Mouse (Mus musculus) heart, postnatal 0 days (tissue): ENCODE results near the gene Gm5105. TPM values are rescaled to one million over a fixed set of nuclear protein-coding genes. Genes with fewer than 3 reads are reported as not detected.

ENCODE experiments used
- ATAC-seq: fragments of 200-750 bp; cut with Nextera tagmentation; 2 replicates; pipeline ENCODE4 v1.8.0; 2017; ENCODE audit warnings: low read depth, moderate number of reproducible peaks, moderate library complexity; ENCODE audit not compliant: insufficient read depth
- DNase-seq: peaks from one replicate; pipeline ENCODE4 v3.0.0-alpha.2; 2016; ENCODE audit warnings: low spot score
- H3K27ac ChIP-seq: fragments of 300-500 bp; sonication (generic); 2 replicates; pipeline ENCODE4 v1.5.1; 2014; ENCODE audit warnings: low read depth, mild to moderate bottlenecking
- H3K27me3 ChIP-seq: fragments of 300-500 bp; sonication (generic); 2 replicates; pipeline ENCODE4 v1.6.1; 2014; ENCODE audit warnings: low read length, mixed read lengths; ENCODE audit not compliant: control insufficient read depth, insufficient read depth
- H3K36me3 ChIP-seq: fragments of 300-500 bp; sonication (generic); replicated peaks from 2 replicates; pipeline ENCODE4 v1.6.1; 2014; ENCODE audit warnings: low read length, mixed read lengths; ENCODE audit not compliant: control insufficient read depth, insufficient read depth
- H3K4me1 ChIP-seq: fragments of 300-500 bp; sonication (generic); 2 replicates; pipeline ENCODE4 v1.6.1; 2014; ENCODE audit warnings: antibody characterized with exemption; ENCODE audit not compliant: control insufficient read depth, insufficient read depth
- H3K4me2 ChIP-seq: fragments of 300-500 bp; sonication (generic); 2 replicates; pipeline ENCODE4 v1.6.1; 2014; ENCODE audit warnings: low read depth, mild to moderate bottlenecking, low read length, moderate library complexity
- H3K4me3 ChIP-seq: fragments of 300-500 bp; sonication (generic); 2 replicates; pipeline ENCODE4 v1.5.1; 2014; ENCODE audit warnings: low read depth, low read length
- H3K9ac ChIP-seq: fragments of 300-500 bp; sonication (generic); replicated peaks from 2 replicates; pipeline ENCODE4 v1.6.1; 2014; ENCODE audit warnings: low read depth, low read length, mixed read lengths
- H3K9me3 ChIP-seq: fragments of 300-500 bp; sonication (generic); replicated peaks from 2 replicates; pipeline ENCODE4 v1.6.1; 2016; ENCODE audit warnings: low read length; ENCODE audit not compliant: control insufficient read depth
- CTCF ChIP-seq: IDR thresholded peaks from 2 replicates; pipeline ENCODE4 v1.5.1; 2016; ENCODE audit warnings: antibody characterized with exemption, control low read depth, low read depth
- EP300 ChIP-seq: IDR thresholded peaks from 2 replicates; pipeline ENCODE4 v1.6.1; 2016; ENCODE audit warnings: antibody characterized with exemption, low read depth
- WGBS: fragments of 180-500 bp; shearing (Covaris S2); extraction: QIAGEN DNeasy Blood & Tissue Kit; methylation state at CpG from one replicate; pipeline ENCODE4 v1.1.7; 2014; 5-methylcytosine and 5-hydroxymethylcytosine counted together
- polyA plus RNA-seq: library from polyadenylated mRNA; unstranded; fragments of >200 nt; fragmentation: Nextera tagmentation; extraction: Ambion mirVana; gene quantifications from 2 replicates; pipeline ENCODE4 v1.2.1, GENCODE M21; 2015
- total RNA-seq: library from RNA; depleted of rRNA; stranded (reverse); fragments of >200 nt; gene quantifications from 2 replicates; pipeline ENCODE4 v1.2.3, GENCODE M21; 2014; ENCODE audit warnings: low replicate concordance; rRNA removed

Gene Gm5105
- total RNA-seq (0.11 and 1.4 TPM in 2 replicates), polyA plus RNA-seq (0.41 and 0.64 TPM in 2 replicates)

DNA sequence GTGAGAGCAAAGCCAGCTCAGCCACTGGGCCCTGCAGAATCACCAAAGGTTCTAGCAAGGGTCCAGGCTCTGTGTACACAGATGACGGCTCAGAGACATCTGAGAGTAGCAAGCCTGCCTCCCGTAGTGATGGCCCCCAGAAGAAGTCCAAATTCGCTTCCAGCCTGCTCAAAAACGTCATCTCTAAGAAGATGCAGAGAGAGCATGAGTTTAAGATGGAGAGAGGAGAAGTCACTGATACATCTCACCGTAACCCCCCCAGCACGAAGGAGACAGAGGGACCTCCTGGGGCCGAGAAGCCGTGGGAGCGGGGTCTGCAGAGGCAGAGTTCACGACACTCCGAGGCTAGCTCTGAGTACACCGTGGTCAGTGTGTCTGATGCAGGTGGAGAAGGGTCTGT, at the start of gene Gm5105:
Gene Gm5105, minus strand, starts transcription at position 101 of the 400 bp plus-strand sequence.
- ATAC-seq (no peak), DNase-seq (no peak)
- no peaks in the 10 kb centered on the region for H3K9me3 ChIP-seq
- no peaks in the 10 kb centered on the region for H3K36me3 ChIP-seq
- TF ChIP-seq EP300: no peak
- no peak for TF ChIP-seq CTCF
- H3K27me3 ChIP-seq: no peaks in the 10 kb centered on the region
- H3K4me2 ChIP-seq: peak within 1 kb of the TSS; percentile 71
- peaks cover 9% of the 10 kb centered on the region for H3K4me1 ChIP-seq
- H3K27ac ChIP-seq: peak within 1 kb of the TSS; percentile 95
- peak within 1 kb of the TSS; percentile 48 for H3K4me3 ChIP-seq
- 75% methylated on average over 12 of the region's 12 CpGs for WGBS
- H3K9ac ChIP-seq: peak within 1 kb of the TSS; percentile 58

DNA sequence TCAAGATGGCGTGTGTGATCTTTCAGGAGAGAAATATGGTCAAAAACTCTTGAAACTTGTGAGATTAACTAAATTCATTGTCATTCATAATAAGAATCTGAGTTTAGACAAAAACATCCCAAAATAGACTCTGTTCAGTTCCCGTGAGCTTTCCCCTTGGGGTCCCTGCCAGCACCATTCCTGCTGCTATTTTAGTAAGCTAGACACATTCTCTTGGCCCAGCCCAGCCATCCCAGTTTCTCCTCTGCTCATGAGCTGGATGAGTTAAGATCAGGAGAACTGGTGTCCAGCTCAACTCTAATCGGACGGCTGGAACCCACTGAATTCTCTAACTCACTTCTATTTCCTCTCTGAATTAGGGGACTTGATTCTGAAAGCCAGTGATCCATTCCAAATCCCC, 49.7 kb upstream of the Gm5105 start:
- H3K27ac ChIP-seq: peak overlapping the region; percentile 73
- peak; percentile 80 for DNase-seq
- WGBS: 35% methylated on average over 4 of the region's 4 CpGs

DNA sequence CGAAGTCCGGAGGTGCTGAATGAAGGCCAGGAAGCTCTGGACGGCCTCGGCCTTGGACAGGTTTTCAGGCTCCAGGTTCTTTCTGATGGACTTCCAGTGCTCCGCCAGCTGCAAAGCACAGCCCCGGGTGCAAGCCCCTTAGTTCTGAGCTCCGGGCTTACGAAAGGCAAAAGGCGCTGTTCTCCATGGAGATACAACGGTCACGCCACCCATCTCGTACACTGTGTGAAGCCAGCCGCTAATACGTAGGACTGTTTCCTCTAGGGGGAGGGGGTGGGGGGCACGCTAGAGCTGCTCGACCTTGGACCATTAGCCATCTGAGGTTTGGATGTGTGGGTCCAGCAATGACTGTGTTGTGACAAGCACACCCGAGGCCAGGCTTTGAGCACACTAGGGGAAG, 46.9 kb upstream of the Gm5105 start:
- peaks cover 25% of the 10 kb centered on the region for H3K4me1 ChIP-seq
- H3K9me3 ChIP-seq: no peaks in the 10 kb centered on the region
- no peak overlapping the region for H3K27ac ChIP-seq
- WGBS: 81% methylated on average over 17 of the region's 17 CpGs
- no peak overlapping the region for H3K9ac ChIP-seq
- TF ChIP-seq CTCF (no peak), EP300 (no peak)
- H3K27me3 ChIP-seq: no peaks in the 10 kb centered on the region
- H3K4me3 ChIP-seq: no peak overlapping the region
- H3K4me2 ChIP-seq: no peak overlapping the region
- ATAC-seq (no peak), DNase-seq (no peak)
- H3K36me3 ChIP-seq: no peaks in the 10 kb centered on the region

More for the DNA sequence above, 49.7 kb upstream of the Gm5105 start:
- H3K36me3 ChIP-seq: no peaks in the 10 kb centered on the region
- H3K4me3 ChIP-seq: no peak overlapping the region
- no peak overlapping the region for H3K4me2 ChIP-seq
- H3K9ac ChIP-seq: no peak overlapping the region
- peaks cover 28% of the 10 kb centered on the region for H3K4me1 ChIP-seq
- no peak for ATAC-seq
- no peaks in the 10 kb centered on the region for H3K9me3 ChIP-seq
- H3K27me3 ChIP-seq: no peaks in the 10 kb centered on the region
- no peak for TF ChIP-seq CTCF
- TF ChIP-seq EP300: no peak

GRCm38 (mm10) chr3:138110910-138111782, 44.0 kb upstream of the Gm5105 start:
- no peak for TF ChIP-seq CTCF
- TF ChIP-seq EP300: no peak
- no peak overlapping the region for H3K9ac ChIP-seq
- H3K4me1 ChIP-seq: 0 out of 2 replicates have a peak, but pooled peaks cover under 1% of the 10 kb centered on the region
- H3K27ac ChIP-seq: no peak overlapping the region
- no peak for ATAC-seq
- no peak for DNase-seq
- H3K36me3 ChIP-seq: no peaks in the 10 kb centered on the region
- no peak overlapping the region for H3K4me2 ChIP-seq
- H3K27me3 ChIP-seq: no peaks in the 10 kb centered on the region
- H3K4me3 ChIP-seq: no peak overlapping the region
- WGBS: 88% methylated on average over 19 of the region's 19 CpGs
- no peaks in the 10 kb centered on the region for H3K9me3 ChIP-seq

- TF ChIP-seq CTCF (no peak), EP300 (no peak)
- H3K4me1 ChIP-seq: peaks cover 11% of the 10 kb centered on the region; the same call in 1 of the 2 replicates
- no peaks in the 10 kb centered on the region for H3K9me3 ChIP-seq
- DNase-seq (no peak), ATAC-seq (no peak)
- H3K4me3 ChIP-seq: no peak overlapping the region
- H3K36me3 ChIP-seq: no peaks in the 10 kb centered on the region
- WGBS: 93% methylated on average over 10 of the region's 10 CpGs
- H3K27me3 ChIP-seq: no peaks in the 10 kb centered on the region
- H3K27ac ChIP-seq: no peak overlapping the region
- H3K4me2 ChIP-seq: no peak overlapping the region
- no peak overlapping the region for H3K9ac ChIP-seq
These were observed 39.7 kb upstream of the Gm5105 start for GRCm38 (mm10) chr3:138106887-138107286.
